Mouse (Mus musculus) neural tube, embryonic 15.5 days (tissue): ENCODE data around the gene Irx5. TPM values are rescaled to one million over a fixed set of nuclear protein-coding genes. Genes with fewer than 3 reads are reported as not detected.

Source experiments
- ATAC-seq: fragments of 200-750 bp; cut with Nextera tagmentation; 2 replicates; pipeline ENCODE4 v1.8.0; 2017; ENCODE audit warnings: mild to moderate bottlenecking, moderate TSS enrichment, moderate library complexity; ENCODE audit not compliant: low FRiP score
- H3K27ac ChIP-seq: fragments of 300-500 bp; sonication (generic); replicated peaks from 2 replicates; pipeline ENCODE4 v1.5.1; 2015; ENCODE audit warnings: mild to moderate bottlenecking, inconsistent platforms
- H3K27me3 ChIP-seq: fragments of 300-500 bp; sonication (generic); replicated peaks from 2 replicates; pipeline ENCODE4 v1.6.1; 2015; ENCODE audit warnings: inconsistent platforms
- H3K36me3 ChIP-seq: fragments of 300-500 bp; sonication (generic); 2 replicates; pipeline ENCODE4 v1.6.1; 2015; ENCODE audit warnings: inconsistent platforms
- H3K4me1 ChIP-seq: fragments of 300-500 bp; sonication (generic); 2 replicates; pipeline ENCODE4 v1.6.1; 2015; ENCODE audit warnings: inconsistent platforms
- H3K4me2 ChIP-seq: fragments of 300-500 bp; sonication (generic); 2 replicates; pipeline ENCODE4 v1.6.1; 2015; ENCODE audit warnings: inconsistent platforms, mild to moderate bottlenecking, moderate library complexity
- H3K4me3 ChIP-seq: fragments of 300-500 bp; sonication (generic); replicated peaks from 2 replicates; pipeline ENCODE4 v1.5.1; 2015; ENCODE audit warnings: mild to moderate bottlenecking, inconsistent platforms
- H3K9ac ChIP-seq: fragments of 300-500 bp; sonication (generic); replicated peaks from 2 replicates; pipeline ENCODE4 v1.6.1; 2015; ENCODE audit warnings: mild to moderate bottlenecking, inconsistent platforms
- H3K9me3 ChIP-seq: fragments of 300-500 bp; sonication (generic); replicated peaks from 2 replicates; pipeline ENCODE4 v1.6.1; 2016; ENCODE audit warnings: inconsistent platforms
- WGBS: fragments of 180-500 bp; shearing (Covaris S2); methylation state at CpG from one replicate; pipeline ENCODE4 v1.1.7; 2015; ENCODE audit warnings: mixed read lengths; 5-methylcytosine and 5-hydroxymethylcytosine counted together
- polyA plus RNA-seq: library from polyadenylated mRNA; unstranded; fragments of >200 nt; fragmentation: Nextera tagmentation; extraction: Ambion mirVana; gene quantifications from 2 replicates; pipeline ENCODE4 v1.2.1, GENCODE M21; 2015

Irx5 gene
- polyA plus RNA-seq, 1 experiment from 2014 or later: 6.2 TPM

DNA sequence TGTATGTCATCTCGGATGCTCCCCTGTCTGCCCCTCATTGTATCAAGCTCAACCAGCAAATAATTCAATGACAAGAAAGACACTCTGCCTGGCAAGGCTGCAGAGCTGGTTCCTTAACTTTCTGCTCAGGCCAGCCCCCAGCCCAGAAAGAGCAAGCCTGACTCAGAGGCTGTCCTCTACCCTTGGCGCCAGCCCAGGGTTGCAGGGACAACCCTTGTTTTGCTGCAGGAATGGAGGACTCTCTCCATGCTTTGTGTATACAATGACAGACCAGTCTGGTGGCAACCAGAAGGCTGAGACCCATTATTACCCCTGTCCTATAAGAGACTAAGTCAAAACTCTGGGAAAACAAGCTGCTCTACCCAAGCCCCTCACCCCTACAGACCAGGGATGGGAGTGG is 46.8 kb downstream of the Irx5 start:
- no peak for ATAC-seq
- peaks cover 6% of the 10 kb centered on the region; the same call in 1 of the 2 replicates for H3K4me1 ChIP-seq

DNA sequence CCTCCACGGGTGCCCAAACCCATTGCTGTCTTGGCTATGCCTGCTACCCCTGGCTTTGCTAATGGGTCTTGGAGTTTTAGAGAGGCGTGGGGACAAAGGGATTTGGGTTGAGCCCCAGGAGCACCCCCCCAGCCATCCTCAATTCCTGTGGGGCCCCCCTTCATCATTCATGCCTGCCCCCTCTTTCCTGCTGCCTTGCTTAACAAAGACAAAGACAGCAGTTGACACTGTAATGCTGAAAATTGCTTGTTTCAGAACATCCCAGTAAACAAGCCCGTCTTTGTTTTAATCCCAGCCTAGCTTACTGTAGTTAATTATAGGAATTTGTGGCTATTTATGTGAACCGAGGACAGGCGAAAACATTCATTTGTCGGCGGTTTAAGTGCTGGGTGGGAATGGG is 50.7 kb downstream of the Irx5 start:
- no peak overlapping the region for H3K27ac ChIP-seq
- no peak overlapping the region for H3K4me2 ChIP-seq
- no peak overlapping the region for H3K9ac ChIP-seq
- 49% methylated on average over 7 of the region's 7 CpGs for WGBS
- H3K27me3 ChIP-seq: 0 out of 2 replicates have a peak, but pooled peaks cover 2% of the 10 kb centered on the region
- no peaks in the 10 kb centered on the region for H3K9me3 ChIP-seq
- H3K36me3 ChIP-seq: no peaks in the 10 kb centered on the region
- peaks cover 6% of the 10 kb centered on the region; the same call in 1 of the 2 replicates for H3K4me1 ChIP-seq
- no peak for ATAC-seq
- H3K4me3 ChIP-seq: no peak overlapping the region

More for the DNA sequence above, 46.8 kb downstream of the Irx5 start:
- Histone ChIP-seq H3K9ac (no peak overlapping the region), H3K36me3 (no peaks in the 10 kb centered on the region), H3K27ac (no peak overlapping the region), H3K4me2 (no peak overlapping the region), H3K4me3 (no peak overlapping the region), H3K27me3 (0 out of 2 replicates have a peak, but pooled peaks cover 2% of the 10 kb centered on the region), H3K9me3 (no peaks in the 10 kb centered on the region)
- WGBS: 61% methylated on average over 2 of the region's 2 CpGs

DNA sequence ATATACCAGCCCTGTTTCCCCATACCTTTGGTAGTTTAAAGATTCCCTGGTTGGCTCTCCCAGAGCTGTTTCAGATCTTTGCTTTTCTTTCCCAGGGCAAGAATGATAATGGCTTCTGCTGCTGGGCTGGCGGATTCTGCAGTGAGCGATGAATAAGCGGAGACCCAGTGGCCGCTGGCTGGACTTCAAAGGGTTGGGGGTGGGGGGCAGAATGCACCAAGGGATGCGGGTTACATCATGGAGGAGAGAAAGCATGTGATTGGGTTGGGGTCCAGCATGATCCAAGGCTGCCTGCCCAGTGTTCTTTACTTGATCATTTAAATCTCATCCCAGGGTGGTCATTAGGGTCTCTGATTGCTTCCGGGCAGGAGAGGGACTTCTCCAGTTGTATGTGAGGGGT is 56.2 kb downstream of the Irx5 start:
- ATAC-seq: no peak
- WGBS: 60% methylated on average over 6 of the region's 6 CpGs

DNA sequence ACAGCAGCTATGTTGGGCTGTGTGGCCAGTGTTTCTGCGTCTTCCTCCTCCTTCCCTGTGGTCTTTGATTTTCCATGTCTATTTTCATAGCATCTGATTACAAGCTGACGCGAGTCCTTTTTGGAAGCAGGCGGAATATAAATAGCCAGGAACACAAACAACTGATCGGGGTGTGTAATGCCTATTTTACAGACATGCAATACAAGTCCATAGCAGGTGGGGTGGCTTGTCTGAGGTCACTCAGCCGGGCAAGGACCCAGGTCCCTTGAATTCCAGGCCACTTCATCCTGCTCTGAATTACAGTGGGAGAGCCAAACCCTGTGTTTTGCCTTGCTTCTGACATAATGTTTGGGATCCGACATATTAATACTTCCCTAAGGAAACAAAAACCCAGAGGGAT is 63.2 kb downstream of the Irx5 start:
- Histone ChIP-seq H3K27me3 (no peaks in the 10 kb centered on the region), H3K9ac (no peak overlapping the region), H3K4me1 (no peaks in the 10 kb centered on the region), H3K36me3 (no peaks in the 10 kb centered on the region), H3K9me3 (no peaks in the 10 kb centered on the region), H3K4me3 (no peak overlapping the region), H3K4me2 (no peak overlapping the region), H3K27ac (no peak overlapping the region)
- ATAC-seq: no peak
- WGBS: 87% methylated on average over 7 of the region's 7 CpGs

More for the DNA sequence above, 56.2 kb downstream of the Irx5 start:
- Histone ChIP-seq H3K27ac (no peak overlapping the region), H3K9ac (no peak overlapping the region), H3K36me3 (no peaks in the 10 kb centered on the region), H3K4me1 (no peaks in the 10 kb centered on the region), H3K9me3 (no peaks in the 10 kb centered on the region), H3K4me2 (no peak overlapping the region), H3K27me3 (0 out of 2 replicates have a peak, but pooled peaks cover 2% of the 10 kb centered on the region), H3K4me3 (no peak overlapping the region)
